Mouse (Mus musculus): Measurements from ENCODE around the gene Ttyh3. TPM values are rescaled to one million over a fixed set of nuclear protein-coding genes. Genes with fewer than 3 reads are reported as not detected.

Ttyh3 gene
- polyA plus RNA-seq, 1 experiment from 2014 or later: 8.5 TPM

- Histone ChIP-seq H3K4me2 (replicated peaks; ENCODE audit: low read depth) (no peak overlapping the region; the same call in 1 of the 2 replicates), H3K9me3 (ENCODE audit: control insufficient read depth, low read length) (no peaks in the 10 kb centered on the region), H3K27me3 (ENCODE audit: control insufficient read depth, insufficient read depth, low read length) (no peaks in the 10 kb centered on the region), H3K9ac (ENCODE audit: low read length) (no peak overlapping the region), H3K36me3 (ENCODE audit: control insufficient read depth, insufficient read depth, low read length) (no peaks in the 10 kb centered on the region), H3K4me1 (replicated peaks; ENCODE audit: control insufficient read depth, insufficient read depth) (peaks cover 5% of the 10 kb centered on the region), H3K4me3 (ENCODE audit: low read depth, low read length) (no peak overlapping the region), H3K27ac (replicated peaks) (no peak overlapping the region)
- no peak for TF ChIP-seq EP300 (optimal IDR thresholded peaks at IDR 0.05)
- no peak for TF ChIP-seq CTCF (IDR thresholded peaks at IDR 0.05; ENCODE audit: low read depth)
- DNase-seq (ENCODE audit: low spot score) (no peak), ATAC-seq (ENCODE audit: low FRiP score, low TSS enrichment) (no peak)
- 68% methylated on average over 7 of the region's 7 CpGs for WGBS
Measured at GRCm38 (mm10) chr5:140649881-140650414, 1.1 kb upstream of the Ttyh3 start.

DNA sequence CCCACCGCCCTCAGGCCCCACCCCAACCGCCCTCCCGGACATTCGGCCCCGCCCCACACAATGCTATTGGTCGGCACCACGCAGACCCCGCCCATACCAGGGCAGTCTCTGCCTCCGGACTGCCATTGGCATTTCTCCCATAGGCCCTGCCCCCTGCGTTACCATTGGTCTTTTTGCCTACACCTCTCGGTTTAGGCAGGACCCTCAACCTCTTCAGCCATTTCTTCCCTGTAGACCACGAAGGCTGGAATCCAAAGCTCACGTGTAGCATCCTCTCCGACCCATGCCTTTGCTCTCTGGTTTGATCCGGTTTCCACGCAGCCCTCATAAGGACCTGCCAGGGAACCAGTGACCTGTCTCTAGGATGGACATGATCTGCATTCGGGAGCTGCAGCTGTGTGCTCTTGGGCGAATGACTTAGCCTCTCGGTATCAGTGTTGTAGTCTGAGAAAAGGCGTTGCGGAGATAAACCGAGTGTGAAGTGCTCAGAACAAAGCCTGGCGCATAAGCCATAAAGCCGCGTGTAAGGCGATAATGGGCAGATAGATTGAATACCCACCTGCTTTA lies 353 bp upstream of the Ttyh3 start:
- H3K4me1 ChIP-seq (replicated peaks; ENCODE audit: control insufficient read depth, insufficient read depth): peaks cover 5% of the 10 kb centered on the region
- no peaks in the 10 kb centered on the region for H3K36me3 ChIP-seq (ENCODE audit: control insufficient read depth, insufficient read depth, low read length)
- H3K9me3 ChIP-seq (ENCODE audit: control insufficient read depth, low read length): no peaks in the 10 kb centered on the region
- TF ChIP-seq CTCF (IDR thresholded peaks at IDR 0.05; ENCODE audit: low read depth): no peak
- no peak for TF ChIP-seq EP300 (optimal IDR thresholded peaks at IDR 0.05)
- WGBS: 6% methylated on average over 26 of the region's 26 CpGs
- peak overlapping the region; percentile 59 for H3K4me2 ChIP-seq (replicated peaks; ENCODE audit: low read depth)
- H3K27ac ChIP-seq (replicated peaks): no peak overlapping the region; the same call in 1 of the 2 replicates
- ATAC-seq (ENCODE audit: low FRiP score, low TSS enrichment) (peak; percentile 97), DNase-seq (ENCODE audit: low spot score) (peak; percentile 99)
- peak overlapping the region; percentile 56 for H3K9ac ChIP-seq (ENCODE audit: low read length)
- H3K4me3 ChIP-seq (ENCODE audit: low read depth, low read length): peak overlapping the region; percentile 92
- H3K27me3 ChIP-seq (ENCODE audit: control insufficient read depth, insufficient read depth, low read length): no peaks in the 10 kb centered on the region

GRCm38 (mm10) chr5:140647821-140648518 lies 861 bp downstream of the Ttyh3 start:
- peak overlapping the region; percentile 92 for H3K4me3 ChIP-seq (ENCODE audit: low read depth, low read length)
- peak overlapping the region; percentile 36 for H3K27ac ChIP-seq (replicated peaks)
- DNase-seq (ENCODE audit: low spot score) (no peak), ATAC-seq (ENCODE audit: low FRiP score, low TSS enrichment) (no peak)
- peak overlapping the region; percentile 94 for H3K9ac ChIP-seq (ENCODE audit: low read length)
- H3K4me1 ChIP-seq (replicated peaks; ENCODE audit: control insufficient read depth, insufficient read depth): peaks cover 5% of the 10 kb centered on the region
- no peaks in the 10 kb centered on the region; the same call in 1 of the 2 replicates for H3K36me3 ChIP-seq (ENCODE audit: control insufficient read depth, insufficient read depth, low read length)
- 1% methylated on average over 13 of the region's 13 CpGs for WGBS
- no peaks in the 10 kb centered on the region for H3K9me3 ChIP-seq (ENCODE audit: control insufficient read depth, low read length)
- TF ChIP-seq CTCF (IDR thresholded peaks at IDR 0.05; ENCODE audit: low read depth) (no peak), EP300 (optimal IDR thresholded peaks at IDR 0.05) (no peak)
- peak overlapping the region; percentile 71 for H3K4me2 ChIP-seq (replicated peaks; ENCODE audit: low read depth)
- no peaks in the 10 kb centered on the region for H3K27me3 ChIP-seq (ENCODE audit: control insufficient read depth, insufficient read depth, low read length)

DNA sequence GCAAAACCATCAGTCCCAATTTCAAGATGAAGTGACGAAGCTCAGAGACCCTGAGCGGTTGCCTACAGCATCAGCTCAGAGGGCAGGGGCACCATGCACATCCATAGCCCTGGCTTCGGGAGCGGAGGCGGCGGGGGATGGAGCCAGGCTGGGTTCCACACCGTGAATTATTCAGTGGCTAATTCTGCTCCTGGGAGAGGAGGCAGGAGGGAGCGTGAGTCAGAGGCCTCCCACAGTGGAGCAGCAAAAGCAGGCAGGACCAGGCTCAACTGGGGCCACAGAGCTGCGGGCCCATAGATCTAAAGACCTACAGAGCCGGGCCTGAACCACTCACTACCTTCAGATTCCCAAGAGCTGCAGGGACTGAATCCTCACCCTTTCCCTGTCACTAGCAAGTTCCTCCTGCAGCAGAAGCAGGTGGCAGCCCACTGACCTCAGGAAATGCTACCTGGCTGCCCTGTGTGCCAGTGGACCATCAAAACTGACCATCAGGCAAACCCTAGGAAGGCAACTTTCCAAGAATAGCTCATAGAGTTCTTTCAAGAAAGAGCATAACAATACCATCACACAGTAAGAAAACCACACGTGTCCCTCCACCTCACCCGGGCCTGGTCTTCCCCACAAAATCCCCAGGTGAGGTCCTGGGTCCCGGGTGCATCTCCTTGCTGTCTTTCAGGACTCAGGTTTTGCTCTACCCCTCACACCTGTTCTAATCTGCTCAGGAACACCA lies 1.6 kb downstream of the Ttyh3 start:
- Histone ChIP-seq H3K9me3 (ENCODE audit: control insufficient read depth, low read length) (no peaks in the 10 kb centered on the region), H3K4me1 (replicated peaks; ENCODE audit: control insufficient read depth, insufficient read depth) (peaks cover 5% of the 10 kb centered on the region), H3K4me3 (ENCODE audit: low read depth, low read length) (peak overlapping the region; percentile 92), H3K4me2 (replicated peaks; ENCODE audit: low read depth) (peak overlapping the region; percentile 71), H3K9ac (ENCODE audit: low read length) (peak overlapping the region; percentile 94), H3K36me3 (ENCODE audit: control insufficient read depth, insufficient read depth, low read length) (no peaks in the 10 kb centered on the region; the same call in 1 of the 2 replicates), H3K27me3 (ENCODE audit: control insufficient read depth, insufficient read depth, low read length) (no peaks in the 10 kb centered on the region), H3K27ac (replicated peaks) (no peak overlapping the region)
- ATAC-seq (ENCODE audit: low FRiP score, low TSS enrichment): no peak
- DNase-seq (ENCODE audit: low spot score): no peak
- TF ChIP-seq CTCF (IDR thresholded peaks at IDR 0.05; ENCODE audit: low read depth) (no peak), EP300 (optimal IDR thresholded peaks at IDR 0.05) (no peak)
- WGBS: 55% methylated on average over 13 of the region's 13 CpGs

- Histone ChIP-seq H3K4me2 (replicated peaks; ENCODE audit: low read depth) (no peak overlapping the region), H3K36me3 (ENCODE audit: control insufficient read depth, insufficient read depth, low read length) (no peaks in the 10 kb centered on the region; the same call in 1 of the 2 replicates), H3K4me3 (ENCODE audit: low read depth, low read length) (no peak overlapping the region), H3K27me3 (ENCODE audit: control insufficient read depth, insufficient read depth, low read length) (no peaks in the 10 kb centered on the region), H3K4me1 (replicated peaks; ENCODE audit: control insufficient read depth, insufficient read depth) (peaks cover 5% of the 10 kb centered on the region), H3K9me3 (ENCODE audit: control insufficient read depth, low read length) (no peaks in the 10 kb centered on the region), H3K27ac (replicated peaks) (no peak overlapping the region), H3K9ac (ENCODE audit: low read length) (no peak overlapping the region)
- DNase-seq (ENCODE audit: low spot score): no peak
- ATAC-seq (ENCODE audit: low FRiP score, low TSS enrichment): no peak
- WGBS: 86% methylated on average over 6 of the region's 6 CpGs
- no peak for TF ChIP-seq EP300 (optimal IDR thresholded peaks at IDR 0.05)
Measured at GRCm38 (mm10) chr5:140646171-140646570, 2.7 kb downstream of the Ttyh3 start.

Data from stomach, postnatal 0 days (tissue).